Mouse (Mus musculus) limb, embryonic 14.5 days (tissue): ENCODE data around the gene Dnpep. TPM values are rescaled to one million over a fixed set of nuclear protein-coding genes. Genes with fewer than 3 reads are reported as not detected.

Experiments used
- ATAC-seq: fragments of 200-750 bp; cut with Nextera tagmentation; 2 replicates; pipeline ENCODE4 v1.8.0; 2017; ENCODE audit warnings: low read depth, moderate number of reproducible peaks, moderate TSS enrichment; ENCODE audit not compliant: low FRiP score
- DNase-seq: peaks from one replicate; pipeline ENCODE4 v3.0.0-alpha.2; 2015; ENCODE audit warnings: low spot score
- H3K27ac ChIP-seq: fragments of 300-500 bp; sonication (generic); replicated peaks from 2 replicates; pipeline ENCODE4 v1.5.1; 2014; ENCODE audit warnings: low read depth, mild to moderate bottlenecking, low read length, moderate library complexity, mixed read lengths
- H3K27me3 ChIP-seq: fragments of 300-500 bp; sonication (generic); 2 replicates; pipeline ENCODE4 v1.6.1; 2014; ENCODE audit warnings: low read length, mixed read lengths; ENCODE audit not compliant: control insufficient read depth, insufficient read depth
- H3K36me3 ChIP-seq: fragments of 300-500 bp; sonication (generic); 2 replicates; pipeline ENCODE4 v1.6.1; 2014; ENCODE audit warnings: mild to moderate bottlenecking, low read length, moderate library complexity, mixed read lengths; ENCODE audit not compliant: control insufficient read depth, insufficient read depth
- H3K4me1 ChIP-seq: fragments of 300-500 bp; sonication (generic); 2 replicates; pipeline ENCODE4 v1.6.1; 2014; ENCODE audit warnings: antibody characterized with exemption, low read length, mixed read lengths; ENCODE audit not compliant: control insufficient read depth, insufficient read depth
- H3K4me2 ChIP-seq: fragments of 300-500 bp; sonication (generic); replicated peaks from 2 replicates; pipeline ENCODE4 v1.6.1; 2014; ENCODE audit warnings: low read depth, mild to moderate bottlenecking, low read length, moderate library complexity; ENCODE audit not compliant: severe bottlenecking
- H3K4me3 ChIP-seq: fragments of 300-500 bp; sonication (generic); replicated peaks from 2 replicates; pipeline ENCODE4 v1.5.1; 2014; ENCODE audit warnings: low read length
- H3K9ac ChIP-seq: fragments of 300-500 bp; sonication (generic); 2 replicates; pipeline ENCODE4 v1.6.1; 2014; ENCODE audit warnings: mild to moderate bottlenecking, low read depth, low read length, moderate library complexity; ENCODE audit not compliant: severe bottlenecking
- H3K9me3 ChIP-seq: fragments of 300-500 bp; sonication (generic); 2 replicates; pipeline ENCODE4 v1.6.1; 2016; ENCODE audit warnings: low read length; ENCODE audit not compliant: control insufficient read depth
- POLR2A ChIP-seq: fragments of 200-500 bp; IDR thresholded peaks from 2 replicates; pipeline ENCODE4 v1.8.0; 2012; ENCODE audit warnings: inconsistent platforms, mild to moderate bottlenecking, moderate library complexity, borderline replicate concordance; ENCODE audit not compliant: insufficient read depth, insufficient read length; ENCODE audit errors: extremely low read depth
- WGBS: fragments of 180-500 bp; shearing (Covaris S2); extraction: QIAGEN DNeasy Blood & Tissue Kit; methylation state at CpG from one replicate; pipeline ENCODE4 v1.1.7; 2014; 5-methylcytosine and 5-hydroxymethylcytosine counted together
- polyA plus RNA-seq, 2 experiments: library from polyadenylated mRNA; depleted of rRNA in 1 of 2; stranded (reverse) in 1 of 2; unstranded in 1 of 2; fragments of >200 nt; fragmentation: Nextera tagmentation in 1 of 2; extraction: Ambion mirVana in 1 of 2; gene quantifications; 2 replicates each; pipeline versions ENCODE4 v1.2.1 to v1.2.3; 2012 to 2014

Dnpep gene
- polyA plus RNA-seq, 2 experiments: 112 to 126 TPM

GRCm38 (mm10) chr1:75347279-75347678 lies 29.5 kb upstream of the Dnpep start:
- DNase-seq: no peak
- WGBS: 57% methylated on average over 5 of the region's 5 CpGs
- no peaks in the 10 kb centered on the region for H3K9me3 ChIP-seq
- H3K9ac ChIP-seq: no peak overlapping the region
- H3K4me3 ChIP-seq: no peak overlapping the region
- ATAC-seq: no peak
- no peak overlapping the region for H3K27ac ChIP-seq
- H3K4me1 ChIP-seq: peaks cover 17% of the 10 kb centered on the region
- no peak for TF ChIP-seq POLR2A
- no peaks in the 10 kb centered on the region for H3K36me3 ChIP-seq
- H3K27me3 ChIP-seq: no peaks in the 10 kb centered on the region
- H3K4me2 ChIP-seq: no peak overlapping the region

- ATAC-seq (no peak), DNase-seq (no peak)
- Histone ChIP-seq H3K9me3 (no peaks in the 10 kb centered on the region), H3K4me2 (no peak overlapping the region), H3K36me3 (no peaks in the 10 kb centered on the region), H3K4me1 (peaks cover 17% of the 10 kb centered on the region), H3K4me3 (no peak overlapping the region), H3K9ac (no peak overlapping the region), H3K27me3 (no peaks in the 10 kb centered on the region), H3K27ac (no peak overlapping the region)
- TF ChIP-seq POLR2A: no peak
- 30% methylated on average over 20 of the region's 20 CpGs for WGBS
Observed at GRCm38 (mm10) chr1:75345036-75345935, 27.5 kb upstream of the Dnpep start.

GRCm38 (mm10) chr1:75344291-75345035 lies 26.7 kb upstream of the Dnpep start:
- DNase-seq (peak; percentile 43), ATAC-seq (peak; percentile 72)
- no peak overlapping the region for H3K9ac ChIP-seq
- no peak overlapping the region for H3K4me3 ChIP-seq
- H3K27me3 ChIP-seq: no peaks in the 10 kb centered on the region
- H3K9me3 ChIP-seq: no peaks in the 10 kb centered on the region
- 9% methylated on average over 15 of the region's 15 CpGs for WGBS
- TF ChIP-seq POLR2A: no peak
- no peaks in the 10 kb centered on the region for H3K36me3 ChIP-seq
- H3K4me2 ChIP-seq: no peak overlapping the region
- H3K27ac ChIP-seq: no peak overlapping the region
- peaks cover 22% of the 10 kb centered on the region for H3K4me1 ChIP-seq

GRCm38 (mm10) chr1:75342874-75343416 lies 25.2 kb upstream of the Dnpep start:
- peaks cover 37% of the 10 kb centered on the region for H3K4me1 ChIP-seq
- H3K27me3 ChIP-seq: no peaks in the 10 kb centered on the region
- H3K36me3 ChIP-seq: no peaks in the 10 kb centered on the region
- no peak overlapping the region for H3K9ac ChIP-seq
- no peak overlapping the region for H3K4me3 ChIP-seq
- ATAC-seq: no peak
- no peak overlapping the region for H3K27ac ChIP-seq
- TF ChIP-seq POLR2A: no peak
- WGBS: under 1% methylated on average over 8 of the region's 8 CpGs
- H3K9me3 ChIP-seq: no peaks in the 10 kb centered on the region
- H3K4me2 ChIP-seq: no peak overlapping the region
- DNase-seq: peak; percentile 94

GRCm38 (mm10) chr1:75340519-75340918 lies 22.7 kb upstream of the Dnpep start:
- no peaks in the 10 kb centered on the region for H3K36me3 ChIP-seq
- no peak overlapping the region for H3K9ac ChIP-seq
- no peak for ATAC-seq
- H3K9me3 ChIP-seq: no peaks in the 10 kb centered on the region
- H3K27me3 ChIP-seq: no peaks in the 10 kb centered on the region
- no peak for DNase-seq
- peaks cover 38% of the 10 kb centered on the region for H3K4me1 ChIP-seq
- no peak overlapping the region for H3K4me3 ChIP-seq
- no peak overlapping the region for H3K4me2 ChIP-seq
- WGBS: 70% methylated on average over 2 of the region's 2 CpGs
- no peak overlapping the region for H3K27ac ChIP-seq
- no peak for TF ChIP-seq POLR2A
